Mouse (Mus musculus) MEL (cell line): ENCODE measurements around the gene Kansl1.
A peak's percentile ranks its signal among the peaks of the same experiment; 100 is the strongest.

Source experiments
- CHD2 ChIP-seq: IDR thresholded peaks from 2 replicates; pipeline ENCODE4 v1.6.1; 2011; ENCODE audit warnings: low read length, improper control_type of control experiment
- MAFK ChIP-seq: IDR thresholded peaks from 2 replicates; pipeline ENCODE4 v1.6.1; 2011; ENCODE audit warnings: low read depth, mild to moderate bottlenecking, low read length, improper control_type of control experiment, borderline replicate concordance
- MAX ChIP-seq: IDR thresholded peaks from 2 replicates; pipeline ENCODE4 v1.6.1; 2011; ENCODE audit warnings: low read length, improper control_type of control experiment
- POLR2A ChIP-seq, 2 experiments: IDR thresholded peaks; 2 replicates each; pipeline ENCODE4 v1.6.1; 2011 to 2012; ENCODE audit warnings: low read length in 2 of 2, mild to moderate bottlenecking in 2 of 2, control low read depth in 1 of 2, improper control_type of control experiment in 1 of 2, low read depth in 1 of 2, moderate library complexity in 1 of 2; ENCODE audit not compliant: control insufficient read depth in 1 of 2, insufficient read depth in 1 of 2, poor library complexity in 1 of 2
- TAL1 ChIP-seq: IDR thresholded peaks from 2 replicates; pipeline ENCODE4 v1.6.1; 2012; ENCODE audit warnings: mild to moderate bottlenecking, inconsistent platforms, low read length, moderate library complexity, mixed read lengths

GRCm38 (mm10) chr11:104295145-104295544 lies 173.5 kb downstream of the Kansl1 start:
- TF ChIP-seq MAX (no peak), CHD2 (no peak), TAL1 (peak; percentile 45; the same call in 1 of the 2 replicates), MAFK (no peak), POLR2A (IDR thresholded peaks at IDR 0.05; ENCODE audit: control insufficient read depth in 1 of 2, insufficient read depth in 1 of 2, low read depth in 1 of 2, low read length in 2 of 2, poor library complexity in 1 of 2) (no peak)
